Mouse (Mus musculus) lung, embryonic 15.5 days (tissue): ENCODE data around the gene Wdfy4. TPM values are rescaled to one million over a fixed set of nuclear protein-coding genes. Genes with fewer than 3 reads are reported as not detected.

Experiments used
- polyA plus RNA-seq: library from polyadenylated mRNA; unstranded; fragments of >200 nt; fragmentation: Nextera tagmentation; extraction: Ambion mirVana; gene quantifications from 2 replicates; pipeline ENCODE4 v1.2.1, GENCODE M21; 2015

Gene Wdfy4
- polyA plus RNA-seq, 1 experiment from 2014 or later: 0.77 TPM

Other genes with a start within 250 kb of the Wdfy4 start
- gene Lrrc18, start 194.1 kb downstream of the Wdfy4 start, polyA plus RNA-seq: 0.21 and 0.28 TPM in 2 replicates
- gene Arhgap22, start 28.5 kb upstream of the Wdfy4 start, polyA plus RNA-seq: 8.3 and 10.7 TPM in 2 replicates